Mouse (Mus musculus) lung, postnatal 14 days (tissue): ENCODE data around the gene Armc9.

Experiments used
- DNase-seq: peaks from one replicate; pipeline ENCODE4 v3.0.0; 2021

The Armc9 gene

DNA sequence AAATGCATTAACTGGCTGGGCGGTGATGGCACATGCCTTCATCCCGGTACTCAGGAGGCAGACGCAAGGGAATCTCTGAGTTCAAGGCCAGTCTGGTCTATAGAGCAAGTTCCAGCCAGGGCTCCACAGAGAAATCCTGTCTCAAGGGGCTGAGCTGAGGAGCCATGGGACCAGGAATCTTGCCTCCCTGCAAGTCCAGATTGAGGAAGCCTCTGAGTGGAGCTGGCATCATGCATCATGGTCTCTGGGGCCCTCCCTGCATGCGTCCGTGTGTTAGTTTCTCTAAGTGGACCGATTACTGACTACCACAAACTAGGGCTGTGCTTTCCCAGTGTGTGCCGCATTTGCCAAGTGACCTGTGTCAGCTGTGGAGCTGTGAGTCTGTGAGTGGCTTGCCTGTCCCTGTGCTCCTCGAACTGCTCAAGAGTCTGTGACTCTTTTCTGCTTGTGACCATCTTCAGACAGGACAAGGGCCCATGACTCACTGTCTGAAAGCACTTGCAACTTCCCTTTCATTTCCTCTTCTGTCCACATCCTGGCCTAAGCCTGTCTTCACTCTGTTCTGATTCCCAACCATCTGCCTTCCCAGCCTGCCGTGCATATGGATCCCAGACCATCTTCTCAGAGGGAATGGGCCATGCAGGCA lies 74.7 kb downstream of the Armc9 start:
- DNase-seq: no peak

DNA sequence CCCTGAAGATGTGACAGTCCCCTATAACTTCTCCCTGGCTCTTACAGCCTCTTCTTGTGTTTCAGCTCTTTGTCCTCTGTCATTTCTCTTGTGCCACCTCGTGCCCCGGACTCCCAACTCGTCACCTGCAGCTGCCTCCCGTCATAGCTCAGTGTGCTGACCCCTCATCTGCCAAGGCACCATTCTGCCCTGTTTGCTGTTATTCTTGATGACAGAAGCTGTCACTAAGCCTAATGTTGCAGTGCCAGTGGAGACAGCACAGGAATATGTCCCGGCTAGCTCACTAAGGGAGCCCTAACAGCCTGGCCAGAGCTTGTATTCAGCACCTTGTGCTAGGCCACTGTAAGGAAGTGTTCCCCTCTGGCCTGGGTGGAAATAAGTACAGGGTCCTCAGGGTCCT lies 78.1 kb downstream of the Armc9 start:
- no peak for DNase-seq

DNA sequence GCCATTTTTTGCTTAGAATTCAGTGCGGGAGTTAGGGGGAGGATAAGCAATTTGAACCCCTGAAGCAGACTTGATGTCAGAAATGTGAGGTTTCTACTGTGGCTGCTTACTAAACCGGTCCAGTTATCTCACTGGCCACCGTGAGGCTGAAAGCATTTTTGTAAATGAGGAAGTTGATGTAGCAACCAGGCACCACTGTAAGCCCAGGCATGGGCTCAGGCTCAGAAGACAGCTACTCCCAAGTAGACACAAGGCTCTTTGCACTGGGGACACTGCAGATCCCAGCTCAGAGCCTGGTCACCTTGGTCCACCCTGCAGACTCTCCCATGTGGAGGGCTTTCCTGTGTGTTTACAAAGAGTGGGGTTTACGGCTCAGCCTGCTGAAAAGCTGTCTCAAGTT lies 79.2 kb downstream of the Armc9 start:
- DNase-seq: no peak

DNA sequence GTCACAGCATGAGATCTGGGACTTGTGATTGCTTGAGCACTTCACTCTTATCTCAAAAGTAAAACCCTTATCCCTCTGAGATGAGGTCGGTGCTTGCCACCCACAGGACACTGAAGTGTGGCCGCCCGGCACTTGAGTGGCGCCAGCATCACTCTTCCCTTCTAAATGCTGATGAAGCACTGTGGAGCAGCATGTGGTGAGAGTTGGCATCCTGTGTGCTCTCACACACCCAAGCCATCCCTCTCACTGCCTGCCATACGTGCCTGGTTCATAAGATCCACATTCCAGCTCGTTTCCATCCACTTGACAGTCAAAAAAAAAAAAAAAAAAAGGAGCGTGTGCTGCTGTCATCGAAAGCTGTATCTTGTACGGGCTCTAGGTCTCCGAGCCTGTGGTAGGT lies 80.5 kb downstream of the Armc9 start:
- DNase-seq: no peak

DNA sequence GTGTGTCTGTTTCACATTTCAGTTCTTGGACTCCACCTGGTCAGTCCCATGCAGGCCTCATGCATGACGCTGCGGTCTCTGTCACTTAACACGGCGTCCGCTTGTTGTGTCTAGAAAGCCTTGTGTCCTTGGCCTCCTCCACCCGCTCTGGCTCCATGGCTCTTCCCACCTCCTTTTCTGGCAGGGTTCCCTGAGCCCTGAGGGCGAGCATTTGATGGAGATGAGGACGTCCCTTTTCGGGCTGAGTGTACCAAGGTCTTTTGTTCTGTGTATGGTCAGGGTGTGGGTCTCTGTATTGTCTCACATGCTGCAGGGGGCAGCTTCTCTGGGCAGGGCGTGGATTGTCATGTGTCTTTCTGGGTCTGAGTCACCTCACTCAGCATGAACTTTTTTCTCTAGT lies 81.9 kb downstream of the Armc9 start:
- DNase-seq: no peak

DNA sequence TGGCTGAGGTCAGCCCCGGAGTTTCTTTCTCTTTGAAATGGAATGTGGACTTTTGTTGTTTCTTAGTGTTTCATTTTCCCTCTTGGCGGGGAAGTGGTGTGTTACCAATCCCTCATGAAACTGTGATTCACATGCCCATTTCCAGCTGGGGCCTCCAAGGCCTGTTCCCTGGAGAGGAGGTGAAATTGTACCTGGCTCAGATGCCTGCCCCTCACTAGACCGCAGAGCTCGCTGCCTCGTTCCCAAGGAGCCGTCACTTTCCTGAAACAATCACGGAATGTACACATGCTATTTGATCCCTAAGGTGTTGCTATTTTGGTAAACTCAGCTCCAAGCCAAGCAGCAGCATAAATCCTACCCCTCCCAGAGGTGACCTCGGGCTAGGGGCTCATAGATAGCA lies 84.4 kb downstream of the Armc9 start:
- DNase-seq: no peak

DNA sequence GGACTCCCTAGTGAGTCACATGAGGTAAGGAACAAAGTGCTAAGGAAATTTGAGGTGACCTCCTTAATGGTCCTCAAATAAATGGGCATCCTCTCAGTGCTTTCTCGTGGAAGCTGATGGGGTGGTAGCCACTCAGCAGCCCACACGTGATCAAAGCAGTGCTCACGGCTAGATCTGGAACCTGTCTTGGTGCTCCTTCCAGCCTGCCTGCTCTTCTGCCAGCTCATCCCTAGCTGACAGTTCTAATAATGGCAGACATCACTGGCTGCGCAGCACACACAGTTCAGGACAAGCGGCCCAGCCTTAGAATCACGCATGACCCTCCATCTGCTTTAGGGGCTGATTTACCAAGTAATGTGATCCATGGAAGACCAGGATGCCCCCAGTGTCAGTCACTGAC lies 85.3 kb downstream of the Armc9 start:
- no peak for DNase-seq

DNA sequence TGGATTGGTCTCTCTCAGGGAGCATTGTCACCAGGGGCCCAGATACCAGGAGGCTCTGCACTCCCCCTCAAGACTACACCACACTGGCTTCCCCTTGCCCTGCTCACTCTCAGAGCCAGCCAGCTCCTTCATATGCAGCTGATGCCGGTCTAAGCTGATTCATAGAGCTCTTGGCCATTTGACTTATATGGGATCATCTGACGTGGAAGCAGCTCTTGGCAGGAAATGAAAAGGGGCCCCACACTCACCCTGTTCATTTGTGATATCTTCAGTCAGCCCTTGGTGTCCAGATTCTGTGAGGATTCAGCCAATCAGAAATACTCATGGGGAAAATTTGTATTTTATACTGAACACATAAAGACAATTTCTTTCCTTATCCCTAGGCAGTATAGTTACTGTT lies 86.4 kb downstream of the Armc9 start:
- no peak for DNase-seq

DNA sequence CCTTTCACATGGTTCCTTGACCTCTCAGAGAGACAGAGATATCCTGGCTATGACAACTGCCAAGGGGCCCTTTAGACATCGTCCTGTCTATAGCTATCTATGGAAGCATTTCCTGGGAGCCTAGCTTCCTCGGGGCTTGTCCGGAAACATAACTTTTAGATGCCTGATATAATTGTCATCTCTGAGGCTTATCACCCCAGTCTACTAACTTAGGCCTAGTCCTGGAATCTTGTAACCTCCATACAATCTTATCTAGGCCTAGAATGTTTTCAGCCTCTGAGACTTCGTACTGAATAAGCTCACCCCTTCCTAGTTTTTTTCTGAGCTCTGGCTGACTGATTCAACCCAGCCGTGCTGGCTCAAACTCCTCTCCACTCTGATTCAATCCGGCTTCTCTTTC lies 88.9 kb downstream of the Armc9 start:
- DNase-seq: no peak

DNA sequence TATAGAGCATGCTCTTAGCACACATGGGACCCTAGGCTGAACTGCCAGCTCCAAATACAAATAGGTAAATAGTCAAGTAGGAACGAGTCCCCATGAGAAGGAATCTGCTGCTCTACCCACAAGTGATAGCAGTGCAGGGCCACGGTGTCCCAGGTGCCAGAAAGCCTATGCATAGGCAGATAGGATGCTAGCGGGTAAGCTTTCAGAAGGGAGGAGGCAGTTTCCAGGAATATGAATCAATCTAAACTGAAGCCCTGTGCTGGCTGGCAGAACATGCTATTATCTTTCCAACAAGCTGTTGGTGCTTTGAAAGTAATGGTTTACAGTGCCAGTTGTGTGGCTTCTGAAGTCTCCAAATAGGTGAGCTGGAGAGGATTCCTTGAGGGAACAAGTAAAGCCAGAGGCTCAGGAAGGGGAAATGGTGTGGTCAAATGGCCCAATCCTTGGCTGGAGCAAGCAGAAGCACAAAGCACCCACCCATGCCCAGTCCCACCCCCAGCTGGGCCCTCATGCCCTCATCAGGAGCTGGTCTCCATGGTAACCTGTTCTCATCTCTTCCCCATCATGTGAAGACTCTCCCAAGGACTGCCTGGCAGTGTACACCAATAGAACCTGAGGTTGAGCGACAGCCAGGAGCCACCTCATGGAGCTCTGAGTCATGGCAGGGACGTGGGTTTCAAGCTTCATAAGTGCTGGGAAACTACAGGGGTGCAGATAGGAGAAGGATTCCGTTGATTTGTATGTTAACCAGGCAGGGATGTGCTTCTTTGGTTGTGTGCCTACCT lies 90.9 kb downstream of the Armc9 start:
- no peak for DNase-seq

DNA sequence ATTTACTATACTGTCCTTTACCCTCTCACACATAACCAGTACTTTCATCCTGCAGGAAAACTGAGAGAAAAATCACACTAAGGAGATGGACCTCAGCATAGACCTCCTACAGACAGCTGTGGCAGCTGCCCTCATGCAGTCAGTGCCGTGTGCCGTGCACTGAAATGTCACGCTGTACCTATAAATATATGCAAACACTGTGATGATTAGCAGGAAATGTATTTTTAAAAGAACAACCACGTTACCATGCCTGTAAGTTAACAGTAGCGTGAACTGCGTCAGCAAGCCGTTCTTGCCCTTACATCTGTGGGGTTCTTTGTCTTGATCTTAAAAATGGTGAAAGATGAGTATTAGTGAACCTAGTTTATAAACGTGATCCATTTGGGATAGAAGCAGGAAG lies 98.8 kb downstream of the Armc9 start:
- no peak for DNase-seq

DNA sequence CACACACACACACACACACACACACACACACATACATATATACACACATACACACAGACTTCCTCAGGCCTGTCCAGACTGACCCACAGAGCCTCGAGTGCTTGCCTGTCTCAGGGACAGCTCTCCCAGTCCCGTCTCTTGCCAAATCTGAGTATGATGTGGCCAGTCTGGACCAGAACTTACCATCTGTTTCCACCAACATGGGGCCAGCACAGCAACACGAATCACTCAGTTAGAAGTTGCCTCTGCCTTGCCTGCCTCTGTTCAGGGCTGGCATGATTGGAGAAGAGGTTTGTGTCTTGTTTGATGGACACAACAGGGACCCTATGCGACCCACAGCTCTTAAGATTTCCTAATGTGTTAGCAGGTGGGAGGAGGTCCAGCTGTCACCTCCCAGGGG lies 101.7 kb downstream of the Armc9 start:
- DNase-seq: no peak

DNA sequence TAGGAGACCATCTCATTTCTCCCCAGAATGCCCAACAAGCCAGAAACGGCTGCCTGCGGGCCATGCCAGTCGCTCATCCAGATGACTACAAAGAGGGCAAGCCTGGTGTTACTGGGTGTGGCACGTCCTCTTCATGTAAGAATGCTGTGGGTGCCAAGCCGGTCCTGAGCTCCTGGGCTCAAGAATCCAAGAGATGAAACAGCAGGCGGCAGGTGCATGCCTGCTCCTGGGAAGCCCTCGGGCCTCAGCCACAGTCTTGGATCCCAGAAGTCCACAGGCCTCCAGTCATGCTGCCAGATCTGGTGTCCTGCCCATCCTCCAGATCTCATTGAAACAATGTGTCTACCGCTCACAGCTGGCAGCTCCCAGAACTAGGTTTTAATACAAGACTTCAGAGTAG lies 102.6 kb downstream of the Armc9 start:
- DNase-seq: no peak

DNA sequence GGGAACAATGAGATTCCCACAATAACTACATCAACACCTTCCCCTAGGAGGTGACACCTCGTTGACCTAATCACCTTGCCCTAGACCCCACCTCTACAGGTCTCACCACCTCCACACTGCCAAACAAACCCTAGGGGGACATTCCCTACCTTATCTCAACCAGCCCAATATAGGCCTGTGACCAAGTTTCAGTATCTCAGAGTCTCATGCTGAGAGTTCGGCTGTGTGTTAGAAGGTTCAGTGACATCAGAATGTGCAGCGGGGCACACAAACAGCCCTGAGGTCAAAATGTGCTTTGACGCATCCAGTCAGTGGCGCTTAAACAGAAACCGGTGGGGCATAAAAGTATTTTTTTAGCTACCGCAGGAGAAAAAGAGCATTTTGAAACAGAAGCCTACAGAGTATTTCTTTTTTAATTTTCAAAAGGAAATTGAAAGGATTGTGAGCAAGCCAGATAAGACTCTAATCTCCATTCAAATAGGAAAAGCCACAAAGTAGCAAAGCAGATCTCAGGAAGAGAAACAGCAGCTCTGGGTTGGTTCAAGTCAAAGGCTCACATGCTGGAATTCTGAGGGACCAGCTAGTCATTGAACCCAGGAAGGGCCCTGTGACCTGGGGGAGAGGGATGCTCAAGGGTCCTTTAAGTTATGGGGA lies 103.7 kb downstream of the Armc9 start:
- DNase-seq: no peak

DNA sequence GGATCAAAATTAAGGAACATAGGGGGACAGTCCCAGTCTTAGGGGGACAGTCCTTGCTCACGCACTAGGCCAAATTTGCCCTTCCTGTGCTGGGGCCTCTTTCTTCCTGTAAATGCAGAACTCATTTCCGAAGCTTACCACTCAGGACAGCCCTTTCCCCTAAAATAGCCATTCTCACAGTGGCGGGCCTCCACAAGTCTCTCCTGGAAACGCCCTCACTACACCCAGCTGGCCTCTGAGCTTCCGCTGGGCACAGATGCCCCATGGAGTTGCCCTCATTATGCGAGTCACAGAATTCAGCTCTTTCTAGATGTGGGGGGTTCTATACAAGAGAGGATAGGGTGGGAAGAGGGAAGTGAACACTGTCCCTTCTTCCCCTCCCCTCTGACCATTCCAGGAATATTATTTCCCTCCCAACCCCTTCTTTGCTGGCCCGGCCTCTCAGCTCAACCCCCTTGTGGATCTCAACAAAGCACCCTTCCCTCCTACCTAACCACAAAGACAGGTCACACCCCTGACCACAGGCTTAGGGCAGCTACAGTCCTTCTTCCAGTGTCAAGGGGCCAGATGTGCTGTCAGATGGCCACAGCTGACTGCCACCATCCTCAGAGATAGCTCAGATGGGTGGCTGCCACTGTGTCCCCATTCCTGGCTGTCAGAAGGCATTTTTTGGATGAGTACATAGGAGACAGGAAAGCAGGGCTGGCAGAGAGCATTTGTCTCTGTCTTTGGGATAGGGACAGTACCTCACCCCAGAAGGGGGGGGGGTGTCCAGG lies 109.2 kb downstream of the Armc9 start:
- no peak for DNase-seq

DNA sequence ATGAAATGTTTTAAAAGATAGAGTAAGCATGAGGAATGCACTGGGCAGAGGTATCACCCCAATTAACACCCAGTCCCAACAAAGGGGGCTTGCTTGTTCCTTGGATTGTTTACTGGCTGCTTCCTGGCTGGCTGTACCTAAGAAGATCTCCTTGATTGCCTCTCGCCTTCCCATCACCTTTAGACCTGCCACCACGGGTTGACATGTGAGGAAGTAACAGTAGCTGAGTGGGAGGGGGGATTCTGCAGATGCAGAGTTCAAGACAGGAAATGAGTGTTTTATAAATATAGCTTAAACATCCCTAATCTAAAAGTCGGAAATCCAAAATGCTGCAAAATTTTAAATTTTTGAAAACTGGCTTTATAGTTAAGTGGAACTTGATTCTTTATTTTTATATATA lies 110.5 kb downstream of the Armc9 start:
- DNase-seq: no peak

DNA sequence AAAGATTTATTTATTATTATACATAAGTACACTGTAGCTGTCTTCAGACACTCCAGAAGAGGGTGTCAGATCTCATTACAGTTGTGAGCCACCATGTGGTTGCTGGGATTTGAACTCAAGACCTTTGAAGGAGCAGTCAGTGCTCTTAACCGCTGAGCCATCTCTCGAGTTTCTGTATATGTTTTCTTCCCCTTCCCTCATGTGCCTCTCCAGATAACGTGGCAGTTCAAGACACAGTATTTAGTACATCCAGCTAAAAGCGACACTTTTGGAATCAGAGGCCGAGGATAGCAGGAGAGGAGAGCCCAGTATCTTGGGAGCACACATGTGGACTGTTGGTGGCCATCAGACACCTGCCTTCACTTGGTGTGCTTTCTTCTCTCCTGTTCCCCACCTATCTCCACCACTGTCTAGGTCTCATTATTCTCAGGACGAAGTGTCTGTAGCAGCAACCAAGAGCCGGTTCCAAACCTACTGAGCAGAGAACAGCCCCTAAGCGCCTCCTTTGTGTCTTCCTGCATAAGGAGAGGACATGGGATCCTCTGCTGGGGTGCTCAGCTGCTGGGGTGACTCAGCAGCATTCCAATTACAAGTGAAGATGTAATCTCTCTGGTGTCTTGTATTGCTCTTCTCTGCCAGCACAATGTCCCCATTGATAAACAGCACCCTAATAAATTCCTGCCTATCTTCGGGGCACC lies 114.1 kb downstream of the Armc9 start:
- no peak for DNase-seq

DNA sequence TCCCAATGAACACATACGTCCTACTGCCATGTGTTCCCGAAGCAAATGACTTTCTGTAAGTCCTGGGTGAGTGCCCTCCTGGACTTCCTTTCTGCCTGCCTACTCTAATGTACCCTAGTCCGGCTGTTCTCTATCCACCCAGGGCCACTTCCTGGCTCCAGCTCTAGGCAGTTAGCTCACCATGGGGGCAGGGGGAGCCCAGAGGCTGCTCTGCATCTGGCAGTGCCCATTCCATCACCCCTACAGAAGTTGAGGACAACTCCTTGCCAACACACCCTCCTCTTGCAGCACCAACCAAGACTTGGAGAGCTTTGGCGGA lies 114.6 kb downstream of the Armc9 start:
- DNase-seq: no peak

DNA sequence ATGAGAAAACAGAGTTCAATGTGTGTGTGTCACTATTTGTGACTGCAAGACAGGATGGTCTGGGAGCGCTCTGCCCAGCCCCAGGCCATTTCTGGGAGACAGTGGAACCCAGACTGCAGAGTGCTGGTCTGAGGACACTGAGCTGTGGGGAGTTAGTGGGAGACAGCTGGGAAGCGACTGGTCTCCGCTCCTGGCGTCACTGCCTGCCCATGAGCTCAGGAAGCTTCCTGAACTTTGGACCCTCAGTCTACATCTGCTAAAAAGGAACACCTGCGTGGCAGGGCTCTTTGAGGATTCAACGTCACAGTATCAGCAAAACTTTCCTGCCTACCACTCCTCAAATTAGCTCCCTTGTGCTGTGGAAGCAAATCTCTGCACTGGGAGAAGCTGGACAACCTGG lies 117.1 kb downstream of the Armc9 start:
- DNase-seq: no peak

DNA sequence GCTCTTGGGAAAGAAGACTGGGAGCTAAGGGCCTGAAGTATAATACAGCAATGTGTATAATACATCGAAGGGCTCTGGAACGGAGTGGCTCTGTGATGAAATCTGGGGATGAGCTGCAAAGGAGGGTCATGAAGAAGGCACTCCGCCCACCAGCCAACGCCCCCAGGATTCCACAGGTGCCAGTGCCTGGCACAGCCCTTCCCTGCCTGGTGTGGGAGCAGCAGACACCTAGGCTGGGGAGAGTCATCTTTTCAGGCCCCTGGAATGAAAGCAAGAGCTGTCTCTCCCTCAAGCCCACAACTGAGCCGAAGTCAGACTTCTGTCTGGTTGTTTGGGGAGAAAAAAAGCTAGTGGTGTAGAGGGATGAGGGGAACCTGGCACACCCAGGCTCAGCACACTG lies 122.5 kb downstream of the Armc9 start:
- DNase-seq: no peak

DNA sequence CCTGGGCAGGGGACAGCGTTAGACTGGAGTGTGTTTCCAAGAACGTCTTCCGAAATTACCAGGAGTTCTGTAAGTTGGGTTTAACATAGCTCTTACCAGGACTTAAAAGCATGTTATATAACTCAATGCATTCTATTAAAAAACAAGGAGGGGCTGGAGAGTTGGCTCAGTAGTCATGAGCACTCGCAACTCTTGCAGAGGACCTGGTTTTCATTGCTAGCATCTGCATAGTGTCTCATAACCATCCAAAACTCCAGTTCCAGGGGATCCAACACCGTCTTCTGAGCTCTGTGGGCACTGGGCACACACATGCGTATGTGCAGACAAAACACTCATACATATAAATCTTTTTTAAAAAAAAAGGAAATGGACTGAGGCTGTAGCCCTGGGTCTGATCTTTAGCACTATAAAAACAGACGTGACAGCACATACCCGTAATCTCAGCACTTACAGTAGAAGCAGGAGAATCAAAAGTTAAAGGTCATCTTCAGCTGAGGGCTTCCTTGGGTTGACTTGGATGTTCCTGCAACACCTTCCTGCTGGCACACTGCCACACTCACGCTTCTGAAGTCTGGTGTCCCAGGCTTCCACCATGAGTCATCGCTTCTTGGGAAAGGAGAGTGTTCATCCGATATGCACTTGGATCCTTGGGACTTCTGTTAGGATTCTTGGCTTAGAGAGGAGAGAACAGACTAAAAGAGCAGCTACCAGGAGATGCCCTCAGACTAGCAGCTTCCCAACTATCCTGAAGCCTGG lies 127.4 kb downstream of the Armc9 start:
- no peak for DNase-seq

DNA sequence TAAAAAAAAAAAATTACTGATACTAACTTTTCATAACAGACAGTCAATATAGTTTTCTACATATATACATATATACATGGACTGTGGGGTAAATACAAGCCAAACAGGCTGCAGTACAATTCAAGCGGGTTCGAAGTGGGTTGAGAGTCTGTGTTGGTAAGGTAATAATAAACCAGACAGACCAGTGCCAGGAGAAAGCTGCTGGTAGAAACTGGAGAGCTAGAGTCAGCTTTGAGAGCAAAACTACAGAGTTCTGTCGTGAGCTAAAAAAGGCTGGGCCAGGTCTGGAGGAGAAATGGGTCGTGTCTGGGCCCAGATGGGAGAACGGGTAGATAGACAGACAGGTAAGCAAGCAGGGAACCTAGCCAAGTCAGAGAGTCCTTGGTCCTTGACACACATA lies 129.5 kb downstream of the Armc9 start:
- no peak for DNase-seq
